Mouse (Mus musculus): ENCODE data around the gene Tcp10a.
"Not testable (repeated sequence)": the region's sequence is repeated elsewhere in the genome, so short reads cannot be mapped to it uniquely, and the experiment has no call there.

Tcp10a gene

DNA sequence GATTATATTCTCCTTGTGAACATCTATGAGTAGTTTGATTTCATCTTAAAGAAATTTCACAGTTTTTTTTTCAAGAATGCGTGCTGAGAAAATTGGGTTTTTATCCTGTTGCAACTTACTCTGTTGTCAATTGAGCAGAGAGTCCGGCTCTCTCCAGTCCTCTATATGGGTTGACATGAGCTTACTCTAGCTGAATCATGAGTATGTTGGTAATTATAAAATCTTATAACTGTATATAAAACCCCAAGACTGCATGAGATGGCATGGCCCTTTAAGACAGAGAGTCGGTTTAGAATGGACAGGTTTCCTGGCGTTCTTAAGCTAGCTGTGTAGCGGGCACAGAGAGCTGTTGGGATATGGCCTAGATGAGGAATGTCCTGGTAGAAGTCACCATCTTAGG is at the start of gene Tcp10a:
Gene Tcp10a, plus strand, starts transcription at position 301 of the 400 bp plus-strand sequence.
- not testable (repeated sequence) for DNase-seq

DNA sequence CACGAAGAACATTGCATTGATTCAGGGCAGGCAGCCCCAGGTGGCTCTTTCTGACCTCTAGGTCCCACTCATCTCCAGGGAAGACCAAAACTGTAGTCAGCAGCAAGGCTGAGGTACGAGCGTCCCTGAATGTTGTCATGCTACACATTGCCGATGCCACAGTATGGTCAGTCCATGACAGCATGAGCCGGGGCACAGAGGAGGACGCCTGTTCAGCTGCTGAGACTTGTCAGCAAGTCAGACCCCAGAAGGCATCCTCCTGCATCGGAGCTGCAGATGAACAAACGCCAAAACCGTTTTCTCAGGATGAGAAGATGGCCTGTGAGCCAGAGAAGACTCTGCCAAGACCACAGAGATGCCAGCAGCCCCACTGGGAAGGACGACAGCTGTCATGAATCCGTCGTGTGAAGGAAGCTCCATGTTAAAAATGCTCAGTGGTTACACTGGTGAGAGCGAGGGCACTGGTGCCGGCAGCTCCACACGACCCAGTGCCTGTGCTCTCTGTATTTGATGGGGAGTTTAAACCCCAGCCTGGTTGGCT is 45.7 kb upstream of the Tcp10a start:
- no peak for DNase-seq

DNA sequence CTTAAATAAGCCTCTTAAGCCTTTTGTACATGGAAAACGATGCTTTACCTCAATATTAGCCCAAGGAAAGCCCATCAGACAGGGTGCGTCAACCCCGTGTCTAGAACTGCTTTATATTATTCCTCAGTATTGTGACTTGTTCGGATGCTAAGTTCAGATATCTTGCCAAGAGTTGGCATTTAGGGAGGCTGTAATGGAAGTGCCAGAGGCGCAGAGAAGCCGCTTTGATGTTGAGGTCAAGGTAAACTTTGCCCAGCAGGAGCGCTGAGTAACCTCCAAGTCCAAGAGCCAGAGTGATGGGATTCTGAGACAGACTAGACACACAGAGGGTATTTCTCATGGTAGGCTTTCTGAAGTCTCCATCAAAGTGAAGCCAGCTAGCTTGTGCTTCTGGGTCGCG is 45.2 kb upstream of the Tcp10a start:
- no peak for DNase-seq

DNA sequence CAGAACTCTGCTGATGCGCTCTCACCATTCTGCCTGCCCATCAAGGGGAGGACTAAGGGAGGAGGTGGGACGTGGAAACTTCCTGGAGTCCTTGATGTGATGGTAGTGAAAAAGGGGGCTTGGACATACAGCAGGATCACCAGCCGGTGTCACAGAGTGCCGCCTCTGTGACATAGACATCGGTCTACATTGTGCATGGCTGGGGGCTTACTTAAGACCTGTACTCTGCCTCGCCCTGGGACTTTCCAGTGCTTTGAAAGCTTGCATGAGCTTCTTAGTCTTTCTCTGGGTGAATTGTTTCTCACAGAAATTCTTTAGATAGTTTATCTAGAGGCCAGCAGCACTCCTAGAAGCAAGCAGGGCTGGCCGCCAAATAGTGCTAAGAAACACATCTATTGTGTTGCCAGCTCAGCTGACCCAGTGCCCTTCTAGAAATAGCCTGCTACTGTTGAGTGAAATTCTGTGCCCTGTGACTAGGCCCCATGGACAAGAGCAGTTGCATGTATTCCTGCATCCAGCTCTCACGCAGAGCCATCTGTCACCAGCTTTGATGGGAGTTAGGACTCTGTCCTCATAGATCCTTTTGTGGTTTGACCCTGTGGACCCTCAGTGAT is 40.0 kb upstream of the Tcp10a start:
- no peak for DNase-seq

DNA sequence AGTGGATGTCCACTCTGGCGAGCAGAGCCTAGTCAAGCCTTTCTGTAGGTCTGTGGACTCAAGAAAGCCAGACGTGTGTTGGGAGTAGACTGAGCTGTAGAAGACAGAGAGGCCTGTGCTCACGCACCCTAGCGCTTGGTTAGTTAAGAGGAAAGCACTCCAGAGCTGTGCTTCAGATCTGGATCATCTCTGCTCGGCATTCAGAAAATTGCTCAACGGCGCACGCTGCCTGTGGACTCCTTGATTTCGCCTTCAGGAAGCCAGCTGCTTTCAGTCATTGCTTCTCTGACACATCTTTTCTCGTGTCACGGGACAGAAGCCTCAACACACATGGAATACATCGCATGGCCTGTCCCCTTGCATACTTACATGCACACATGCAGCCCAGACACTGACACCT is 39.2 kb upstream of the Tcp10a start:
- DNase-seq = no peak

DNA sequence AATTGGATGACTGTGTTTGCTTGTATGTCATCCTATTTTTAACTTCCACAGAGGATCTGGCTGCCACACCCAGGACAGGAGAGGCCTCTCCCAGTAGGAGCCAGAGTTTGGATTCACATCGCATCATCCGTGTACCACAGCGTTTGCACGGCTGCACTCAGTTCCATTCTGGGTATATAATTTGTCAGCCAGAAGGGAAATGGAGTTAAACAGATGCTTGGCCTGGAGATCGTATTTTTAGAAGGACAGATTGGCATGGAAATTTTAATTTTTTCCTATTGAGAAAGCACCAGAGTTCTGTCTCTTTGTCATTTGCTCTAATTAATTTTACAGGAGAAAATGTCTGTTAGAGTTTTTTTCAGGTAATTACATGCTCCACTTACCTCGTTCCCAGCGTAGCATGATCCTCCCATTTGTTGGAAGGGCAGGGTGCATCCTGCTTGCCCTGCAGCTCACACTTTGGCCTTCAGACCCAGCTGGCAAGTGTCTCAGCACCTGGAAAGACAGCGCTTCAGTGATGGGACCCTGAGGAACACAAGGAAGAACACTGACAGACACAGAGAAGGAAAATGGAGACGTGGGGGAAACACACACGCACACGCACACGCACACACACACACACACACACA is 37.9 kb upstream of the Tcp10a start:
- DNase-seq = no peak

DNA sequence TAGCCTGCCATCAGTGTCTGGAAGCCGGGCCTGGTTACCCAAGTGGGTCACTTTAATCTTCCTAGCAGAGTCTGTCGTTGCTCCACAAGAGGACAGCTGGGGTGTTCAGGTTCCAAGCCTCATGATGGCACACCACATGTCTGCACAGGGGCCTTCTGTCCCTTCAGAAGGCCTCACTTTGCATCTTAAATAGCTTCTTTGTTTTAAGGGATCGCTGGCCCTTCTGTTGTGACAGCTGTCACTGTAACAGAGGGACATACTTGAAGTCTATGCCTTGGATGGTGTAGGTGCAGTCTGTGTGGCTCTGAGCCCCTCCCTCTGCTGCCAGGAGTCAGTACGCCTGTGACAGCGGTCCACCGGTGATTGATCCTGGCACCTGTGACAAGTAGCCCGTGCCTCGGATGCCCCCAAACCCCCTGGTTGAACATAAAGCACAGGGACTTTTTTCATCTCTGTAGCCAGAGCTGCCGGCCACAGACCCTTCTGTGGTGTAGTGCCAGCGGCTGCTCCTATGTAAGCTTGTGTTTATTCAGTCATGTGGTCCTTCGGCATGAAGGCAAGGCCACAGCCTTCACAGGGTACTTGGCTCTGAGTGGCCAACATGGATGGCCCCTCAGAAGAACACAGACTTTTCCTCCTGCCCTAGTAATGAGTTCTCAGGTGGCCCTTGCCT is 32.3 kb upstream of the Tcp10a start:
- DNase-seq = no peak

DNA sequence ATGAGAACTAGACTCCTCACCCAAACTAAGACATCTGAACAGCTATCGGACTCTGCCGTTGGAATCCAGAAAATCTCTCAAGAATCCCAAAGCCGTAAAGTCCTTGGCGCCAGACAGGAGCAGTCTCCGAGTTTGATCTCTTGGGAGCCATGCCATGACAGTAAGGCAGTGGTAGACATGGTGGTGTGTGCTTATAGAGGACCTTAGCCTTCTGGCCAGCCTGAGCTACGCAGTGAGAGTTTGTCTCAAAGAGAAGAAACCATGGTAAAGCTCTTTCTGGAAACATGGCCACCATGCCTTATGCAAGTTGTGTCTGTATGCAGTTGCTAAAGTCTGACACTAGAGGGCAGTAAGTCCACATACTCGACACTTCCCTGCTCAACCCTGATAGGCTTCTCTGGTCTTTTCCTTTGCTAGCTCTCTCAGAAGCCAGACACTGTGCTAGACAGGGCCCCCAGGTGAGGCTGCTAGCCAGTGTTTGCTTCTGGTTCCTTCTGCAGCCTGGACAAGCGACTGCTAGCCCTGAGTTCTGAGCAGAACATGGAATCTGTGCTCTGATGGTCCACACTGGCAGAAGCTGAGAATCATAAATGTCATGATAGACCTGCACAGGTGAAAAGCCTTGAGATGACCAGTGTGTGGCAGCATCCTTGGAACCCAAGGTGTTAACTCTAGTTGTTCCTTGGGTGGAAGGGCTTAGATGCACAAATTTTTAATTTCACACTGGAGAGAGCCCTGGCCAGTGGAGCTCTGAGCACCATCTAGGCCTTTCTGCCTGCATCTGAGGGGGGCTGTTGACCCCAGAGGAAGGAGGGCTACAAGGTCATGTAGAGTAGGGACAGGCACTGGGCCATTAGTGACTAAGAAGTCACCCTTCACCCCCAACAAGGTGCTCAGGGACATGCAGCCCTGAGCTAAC is 17.9 kb upstream of the Tcp10a start:
- not testable (repeated sequence) for DNase-seq

DNA sequence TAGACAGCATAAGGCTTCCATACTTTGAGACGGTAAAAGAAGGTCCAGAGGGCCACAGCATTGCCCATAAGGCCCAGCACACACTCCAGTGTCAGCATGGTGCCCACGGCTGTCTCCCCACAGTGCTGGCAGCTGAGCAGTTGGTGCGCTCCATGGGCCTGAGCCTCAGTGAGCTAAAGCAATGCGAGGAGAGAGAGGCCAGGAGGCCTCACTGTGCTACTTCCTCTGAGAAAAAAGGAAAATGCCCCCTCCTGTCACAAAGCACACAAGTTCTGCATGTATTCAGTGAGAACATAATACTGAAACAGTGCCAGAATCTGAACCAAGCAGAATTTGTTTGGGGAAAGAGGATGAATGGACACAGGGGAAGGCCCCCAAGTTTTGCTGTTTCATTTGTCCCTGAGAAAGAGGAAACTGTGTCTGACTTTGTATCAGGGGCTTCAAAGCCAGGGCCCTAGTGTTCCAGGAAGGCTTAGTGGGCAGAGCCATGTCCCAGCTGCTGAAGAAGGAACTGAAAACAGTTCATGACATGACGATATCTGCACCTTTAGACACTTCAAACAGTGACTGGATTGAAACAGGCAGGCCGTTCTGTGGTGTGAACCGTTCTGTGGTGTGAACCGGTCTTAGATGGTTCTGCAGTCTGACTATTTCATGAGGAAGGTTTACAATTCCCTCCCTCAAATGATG is 8.6 kb upstream of the Tcp10a start:
- DNase-seq = not testable (repeated sequence)

DNA sequence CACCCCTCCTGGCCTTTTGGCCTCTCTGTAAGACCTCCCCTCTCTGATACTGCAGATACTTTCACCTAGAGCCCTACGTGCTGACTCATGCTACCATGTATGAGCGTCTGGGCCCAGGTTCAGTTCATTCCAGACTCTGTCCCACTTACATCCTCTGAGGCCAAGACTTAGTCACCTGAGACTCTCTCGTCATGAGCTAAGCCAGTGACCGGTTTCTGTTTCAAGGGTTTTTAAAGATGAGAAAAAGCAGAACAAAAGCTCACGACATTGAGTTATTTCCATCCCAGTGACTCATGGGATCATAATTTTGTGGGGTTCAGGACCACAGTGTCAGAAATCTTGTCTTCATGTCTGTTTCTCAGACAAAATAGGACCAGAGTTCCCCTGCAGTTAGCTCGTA is 4.7 kb upstream of the Tcp10a start:
- DNase-seq = not testable (repeated sequence)

DNA sequence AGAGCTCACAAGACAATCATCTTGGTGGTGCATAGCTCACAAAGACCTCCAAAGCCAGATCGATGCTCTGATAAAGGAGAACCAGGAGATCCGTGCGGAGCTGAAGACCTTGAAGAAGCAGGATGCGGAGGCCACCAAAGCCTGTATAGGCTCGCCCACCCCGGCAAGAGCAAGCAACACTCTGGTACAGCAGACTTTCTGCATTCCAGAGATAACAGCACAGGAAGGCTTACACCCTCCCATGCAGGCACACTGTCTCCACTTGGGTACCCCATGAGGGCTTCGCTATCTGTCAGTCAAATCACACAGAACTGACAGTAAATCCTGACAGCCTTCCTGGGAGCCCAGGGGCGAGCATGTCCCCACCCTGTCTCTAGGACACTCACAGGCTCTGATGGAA is 2.0 kb downstream of the Tcp10a start:
- DNase-seq = not testable (repeated sequence)

DNA sequence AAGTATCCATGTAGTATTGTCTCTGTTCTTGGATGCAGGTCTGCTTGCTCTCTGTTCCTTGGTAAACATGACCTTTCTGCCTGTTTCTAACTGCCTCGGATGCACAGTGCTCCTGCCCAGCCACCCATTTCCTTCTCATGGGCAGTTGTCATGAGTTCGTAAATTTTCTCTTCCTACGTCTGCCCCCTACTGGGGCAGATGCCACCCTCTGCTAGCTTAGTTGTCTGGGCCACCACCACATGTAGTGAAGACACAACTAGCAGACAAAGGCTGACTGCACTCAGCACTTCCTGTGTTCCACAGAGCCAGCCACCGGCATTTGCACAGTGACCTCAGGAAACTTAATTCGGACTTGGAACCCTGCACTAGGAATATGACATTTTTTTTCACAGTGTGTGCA is 8.3 kb downstream of the Tcp10a start:
- not testable (repeated sequence) for DNase-seq

DNA sequence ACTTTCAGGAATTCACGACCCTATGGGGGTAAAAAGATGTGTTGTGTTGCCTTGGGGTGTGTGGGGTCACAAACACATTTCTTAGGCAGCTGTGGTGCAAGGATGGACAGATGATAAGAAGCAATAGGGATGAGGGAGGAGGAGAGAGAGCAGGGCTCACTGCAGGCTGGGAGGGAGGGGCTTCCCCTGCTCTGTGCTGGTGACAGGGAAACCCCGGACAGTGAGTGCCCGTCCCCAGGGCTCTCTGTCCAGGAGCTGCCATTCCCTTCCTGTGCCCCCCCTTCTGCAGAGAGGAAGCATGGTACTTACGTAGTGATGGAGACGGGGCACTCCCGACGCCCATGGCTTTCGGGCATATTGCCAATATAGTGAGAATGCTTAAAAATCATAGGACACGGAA is 12.9 kb downstream of the Tcp10a start:
- not testable (repeated sequence) for DNase-seq

DNA sequence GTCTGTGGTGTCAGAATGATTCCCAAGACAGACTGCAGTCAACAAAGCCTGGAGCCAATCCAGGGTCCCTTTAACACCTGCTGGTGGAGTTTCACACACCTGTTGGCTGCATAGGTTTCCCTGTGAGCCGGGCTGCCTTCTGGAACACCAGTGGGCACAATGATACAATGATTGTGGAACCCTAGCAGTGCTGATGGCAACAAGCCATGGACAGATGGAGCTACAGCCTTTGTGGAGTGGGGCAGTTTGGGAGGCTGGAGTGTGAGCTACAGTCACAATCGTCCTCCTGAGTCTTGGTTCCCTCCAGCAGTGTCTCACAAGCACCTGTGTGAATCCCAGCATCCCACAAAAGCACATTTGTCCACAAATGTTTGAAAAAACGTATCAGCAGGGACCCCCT is 24.3 kb downstream of the Tcp10a start:
- not testable (repeated sequence) for DNase-seq

DNA sequence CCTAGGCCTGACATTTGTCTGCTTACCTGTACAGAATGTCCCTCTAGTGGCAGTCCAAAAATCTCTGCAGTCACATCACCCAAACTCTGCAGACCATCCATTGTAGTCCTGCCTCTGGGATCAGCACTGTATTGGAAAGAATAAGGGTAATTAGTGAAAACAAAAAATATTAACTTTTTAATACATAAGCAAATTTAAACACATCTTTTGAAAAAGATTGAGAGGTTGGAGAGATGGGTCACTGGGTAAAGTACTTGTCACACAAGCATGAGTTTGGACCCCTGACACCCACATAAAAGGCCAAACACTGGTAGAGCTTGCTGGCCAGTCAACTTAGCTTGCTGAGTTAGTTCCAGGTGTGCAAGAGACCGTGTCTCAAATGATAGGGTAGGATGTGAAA is 28.1 kb downstream of the Tcp10a start, which contains the start of gene Ttll2:
Gene Ttll2, minus strand, starts transcription at position 101 of the 400 bp plus-strand sequence.
- DNase-seq = not testable (repeated sequence)

DNA sequence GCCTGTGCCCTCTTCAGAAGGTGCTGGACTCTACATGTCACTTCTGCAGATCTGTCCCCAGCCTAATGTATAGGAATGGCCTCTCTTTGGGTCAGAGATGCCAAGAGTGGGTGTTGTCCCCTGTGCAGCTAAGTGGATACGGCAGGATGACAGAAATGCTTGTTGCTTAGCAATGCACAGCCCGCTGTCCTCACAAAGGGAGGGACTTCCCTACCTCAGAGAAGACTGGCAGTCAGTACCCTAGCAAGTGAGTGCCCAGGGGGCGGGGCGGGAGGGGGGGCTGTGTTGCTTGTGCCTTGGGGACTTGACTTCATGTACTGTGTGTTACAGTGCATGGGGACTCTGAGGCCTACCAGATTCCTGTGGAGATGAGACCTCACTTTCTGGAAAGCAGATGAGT is 35.4 kb downstream of the Tcp10a start:
- not testable (repeated sequence) for DNase-seq

DNA sequence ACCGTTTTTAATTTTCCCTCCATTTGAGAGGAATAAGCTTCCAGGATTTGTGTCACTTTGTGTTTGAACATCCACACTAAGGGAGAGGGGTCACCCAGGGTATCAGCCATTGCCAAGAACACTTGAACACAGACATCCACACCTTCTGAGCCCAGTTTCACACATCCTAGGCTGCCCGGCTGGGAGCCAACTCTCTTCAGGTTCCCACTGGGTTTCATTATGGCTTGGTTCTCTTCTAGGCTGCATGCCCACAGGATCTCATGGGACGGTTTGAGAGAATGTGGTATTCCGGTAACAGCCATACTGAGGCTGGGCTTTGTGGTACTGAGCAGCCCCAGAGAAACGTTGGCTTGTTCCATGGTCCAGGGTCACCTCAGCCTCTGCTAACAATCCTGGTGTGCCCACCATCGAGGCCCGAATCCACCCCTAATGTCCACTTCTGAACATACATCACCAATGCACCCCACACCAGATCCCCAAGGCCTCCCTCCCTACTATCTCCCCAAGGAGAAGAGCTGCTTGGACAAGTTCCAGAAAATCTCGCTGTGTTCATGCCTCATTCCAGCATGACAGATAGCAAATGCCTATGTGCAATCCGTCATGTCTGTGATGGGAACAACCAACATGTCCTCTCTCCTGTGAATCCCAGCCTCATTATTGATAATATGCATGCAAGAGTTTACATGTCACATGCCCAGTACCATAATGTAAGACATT is 36.5 kb downstream of the Tcp10a start:
- not testable (repeated sequence) for DNase-seq

DNA sequence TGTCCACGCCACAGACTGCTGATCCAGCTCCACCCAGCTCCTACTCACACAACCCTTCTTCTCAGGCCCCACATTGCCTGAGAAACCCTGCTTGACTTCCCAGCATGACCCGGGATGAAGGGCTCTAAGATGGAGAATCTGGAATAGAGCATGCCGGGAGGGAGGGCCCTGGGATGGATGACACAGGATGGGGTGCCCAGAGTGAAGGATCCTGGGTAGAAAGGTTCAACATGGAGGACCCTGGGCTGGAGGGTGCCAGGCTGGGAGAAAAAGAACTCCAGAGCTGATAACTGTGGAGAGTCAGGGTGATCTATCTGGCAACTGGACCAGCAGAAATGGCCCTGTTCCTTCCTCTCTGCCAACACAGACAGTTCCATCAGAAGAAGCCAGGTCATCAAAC is 41.2 kb downstream of the Tcp10a start:
- DNase-seq = not testable (repeated sequence)

DNA sequence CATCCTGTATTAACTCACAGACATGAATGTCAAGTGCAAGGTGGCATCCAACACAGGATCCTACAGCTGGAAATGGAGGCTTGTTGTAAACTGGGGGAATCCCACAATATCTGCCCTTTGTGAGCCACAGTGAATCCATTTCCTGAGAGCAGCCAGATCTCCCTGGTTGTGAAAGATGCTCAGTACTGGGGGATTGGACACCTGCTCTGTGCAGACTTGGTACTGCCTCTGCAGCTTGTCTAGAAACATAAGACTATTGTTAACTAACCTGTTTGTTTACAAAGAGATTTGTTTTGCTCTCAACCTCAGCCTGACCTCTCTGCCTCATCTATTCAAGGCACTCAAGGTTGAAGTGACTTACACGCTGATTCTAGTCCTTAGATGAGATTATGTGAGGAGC is 41.8 kb downstream of the Tcp10a start:
- DNase-seq = not testable (repeated sequence)

DNA sequence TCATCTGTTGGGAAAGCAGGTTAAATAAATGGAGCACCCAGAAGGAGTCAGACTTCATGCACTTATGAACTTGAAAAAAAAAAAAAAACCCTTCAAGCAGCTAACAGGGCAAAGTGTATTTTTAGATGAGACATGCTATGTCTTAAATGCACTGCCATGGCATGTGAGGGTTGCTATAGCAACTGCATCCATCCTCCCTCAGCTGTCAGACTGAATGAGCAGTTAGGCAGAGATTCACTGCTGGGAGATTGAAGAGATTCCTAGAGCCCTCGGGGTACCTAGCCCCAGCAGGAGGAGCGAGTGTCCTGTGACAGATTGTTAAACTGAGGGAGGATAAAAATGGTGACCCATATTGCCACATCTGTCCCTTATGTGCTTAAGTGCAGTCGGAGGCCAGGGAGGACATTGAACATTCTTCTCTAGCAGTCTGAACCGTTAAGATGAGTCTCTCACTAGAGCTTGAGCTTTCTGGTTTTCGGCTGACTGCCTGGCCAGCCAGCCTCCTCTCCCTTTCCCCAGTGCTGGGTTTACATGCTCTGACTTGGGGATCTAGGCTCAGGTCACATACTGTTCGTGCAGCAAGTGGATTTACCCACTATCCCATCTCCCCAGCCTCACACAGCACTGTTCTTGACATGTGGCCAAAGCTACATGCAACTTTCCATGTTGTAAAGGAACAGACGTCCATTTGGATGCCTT is 42.4 kb downstream of the Tcp10a start:
- not testable (repeated sequence) for DNase-seq

DNA sequence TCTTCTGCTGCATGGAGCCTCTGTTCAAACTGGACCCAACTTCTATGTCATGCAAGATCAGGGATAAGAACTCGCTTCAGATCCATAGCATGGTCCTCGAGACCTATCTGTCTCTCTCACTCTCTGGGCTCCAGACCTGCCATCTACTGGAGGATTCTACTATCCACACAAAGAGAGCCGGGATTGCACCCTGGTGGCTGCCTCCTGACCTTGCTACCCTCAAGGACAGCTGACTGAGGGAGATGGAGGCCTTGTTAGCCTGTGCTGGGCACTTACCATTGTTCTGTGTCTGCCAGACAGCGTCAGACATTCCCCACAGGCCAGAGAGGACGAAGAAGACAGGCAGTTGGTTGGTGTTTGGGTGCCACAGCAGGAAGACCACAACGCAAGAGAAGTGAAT is 45.0 kb downstream of the Tcp10a start:
- DNase-seq = not testable (repeated sequence)

All from liver (tissue).